Mouse (Mus musculus) heart, embryonic 14.5 days (tissue): ENCODE measurements at regions not wholly inside any gene's neighbourhood (a gene's known extent, or its start where the extent isn't known, plus 50 kb on each side); places are given as distances from the start of the nearest gene placed in this dataset.

Experiments used
- ATAC-seq: fragments of 200-750 bp; cut with Nextera tagmentation; 2 replicates; pipeline ENCODE4 v1.8.0; 2017; ENCODE audit warnings: low read depth, moderate TSS enrichment; ENCODE audit not compliant: insufficient number of reproducible peaks, insufficient read depth, low FRiP score
- H3K27ac ChIP-seq, 2 experiments: fragments of 200-500 bp in 1 of 2; fragments of 300-500 bp in 1 of 2; sonication (generic) in 1 of 2; replicated peaks in 1 of 2; 2 replicates each; pipeline ENCODE4 v1.5.1; 2012 to 2014; ENCODE audit warnings: low read depth in 2 of 2, low read length in 2 of 2, control low read depth in 1 of 2, mild to moderate bottlenecking in 1 of 2, mixed read lengths in 1 of 2; ENCODE audit not compliant: control insufficient read depth in 1 of 2, insufficient read depth in 1 of 2
- H3K27me3 ChIP-seq: fragments of 300-500 bp; sonication (generic); 2 replicates; pipeline ENCODE4 v1.6.1; 2014; ENCODE audit warnings: mild to moderate bottlenecking, low read length, control low read depth; ENCODE audit not compliant: control insufficient read depth, insufficient read depth
- H3K36me3 ChIP-seq: fragments of 300-500 bp; sonication (generic); 2 replicates; pipeline ENCODE4 v1.6.1; 2014; ENCODE audit warnings: mild to moderate bottlenecking, control low read depth, low read length, mixed read lengths; ENCODE audit not compliant: control insufficient read depth, insufficient read depth
- H3K4me1 ChIP-seq, 2 experiments: fragments of 200-500 bp in 1 of 2; fragments of 300-500 bp in 1 of 2; sonication (generic) in 1 of 2; 2 replicates each; pipeline ENCODE4 v1.6.1; 2012 to 2014; ENCODE audit warnings: low read length in 2 of 2, control low read depth in 1 of 2, mixed read lengths in 1 of 2; ENCODE audit not compliant: control insufficient read depth in 2 of 2, insufficient read depth in 2 of 2
- H3K4me2 ChIP-seq: fragments of 300-500 bp; sonication (generic); 2 replicates; pipeline ENCODE4 v1.6.1; 2014; ENCODE audit warnings: mild to moderate bottlenecking, low read length
- H3K4me3 ChIP-seq, 2 experiments: fragments of 200-500 bp in 1 of 2; fragments of 300-500 bp in 1 of 2; sonication (generic) in 1 of 2; 2 replicates each; pipeline ENCODE4 v1.5.1; 2012 to 2014; ENCODE audit warnings: low read length in 2 of 2, mild to moderate bottlenecking in 2 of 2, control low read depth in 1 of 2, low read depth in 1 of 2, moderate library complexity in 1 of 2; ENCODE audit not compliant: control insufficient read depth in 1 of 2, insufficient read depth in 1 of 2
- H3K9ac ChIP-seq: fragments of 300-500 bp; sonication (generic); 2 replicates; pipeline ENCODE4 v1.6.1; 2014; ENCODE audit warnings: mild to moderate bottlenecking, low read length
- H3K9me3 ChIP-seq: fragments of 300-500 bp; sonication (generic); 2 replicates; pipeline ENCODE4 v1.6.1; 2016; ENCODE audit warnings: low read length, control low read depth; ENCODE audit not compliant: control insufficient read depth
- WGBS: fragments of 180-500 bp; shearing (Covaris S2); extraction: QIAGEN DNeasy Blood & Tissue Kit; methylation state at CpG from one replicate; pipeline ENCODE4 v1.1.7; 2014; 5-methylcytosine and 5-hydroxymethylcytosine counted together

- H3K4me3 ChIP-seq = no peak overlapping the region
- H3K27ac ChIP-seq = no peak overlapping the region
- no peaks in the 10 kb centered on the region for H3K27me3 ChIP-seq
- H3K36me3 ChIP-seq = no peaks in the 10 kb centered on the region
- WGBS = 76% methylated on average over 12 of the region's 12 CpGs
- H3K4me2 ChIP-seq = no peak overlapping the region
- H3K9me3 ChIP-seq = no peaks in the 10 kb centered on the region
- no peak for ATAC-seq
- no peak overlapping the region for H3K9ac ChIP-seq
- no peaks in the 10 kb centered on the region for H3K4me1 ChIP-seq
These were observed 191.6 kb downstream of the Agtpbp1 start for GRCm38 (mm10) chr13:59393231-59393938.

GRCm38 (mm10) chr13:59392828-59393227, 192.2 kb downstream of the Agtpbp1 start:
- no peaks in the 10 kb centered on the region for H3K4me1 ChIP-seq
- no peak overlapping the region for H3K4me3 ChIP-seq
- H3K4me2 ChIP-seq = no peak overlapping the region
- H3K27ac ChIP-seq = no peak overlapping the region
- ATAC-seq = no peak
- no peaks in the 10 kb centered on the region for H3K36me3 ChIP-seq
- no peaks in the 10 kb centered on the region for H3K9me3 ChIP-seq
- 87% methylated on average over 4 of the region's 4 CpGs for WGBS
- H3K9ac ChIP-seq = no peak overlapping the region
- H3K27me3 ChIP-seq = no peaks in the 10 kb centered on the region

- H3K9me3 ChIP-seq = no peaks in the 10 kb centered on the region
- H3K4me3 ChIP-seq = no peak overlapping the region
- no peaks in the 10 kb centered on the region for H3K27me3 ChIP-seq
- H3K9ac ChIP-seq = no peak overlapping the region
- H3K4me1 ChIP-seq = no peaks in the 10 kb centered on the region
- no peak overlapping the region for H3K27ac ChIP-seq
- WGBS = 86% methylated on average over 14 of the region's 14 CpGs
- H3K36me3 ChIP-seq = no peaks in the 10 kb centered on the region
- no peak for ATAC-seq
- no peak overlapping the region for H3K4me2 ChIP-seq
These were observed 197.3 kb downstream of the Agtpbp1 start for GRCm38 (mm10) chr13:59387627-59388325.

- no peaks in the 10 kb centered on the region for H3K27me3 ChIP-seq
- H3K27ac ChIP-seq = no peak overlapping the region
- H3K4me3 ChIP-seq = no peak overlapping the region
- H3K36me3 ChIP-seq = no peaks in the 10 kb centered on the region
- no peak overlapping the region for H3K4me2 ChIP-seq
- no peaks in the 10 kb centered on the region for H3K4me1 ChIP-seq
- WGBS = 78% methylated on average over 7 of the region's 7 CpGs
- ATAC-seq = no peak
- no peak overlapping the region for H3K9ac ChIP-seq
- H3K9me3 ChIP-seq = no peaks in the 10 kb centered on the region
These were observed 198.0 kb downstream of the Agtpbp1 start for GRCm38 (mm10) chr13:59386935-59387540.

GRCm38 (mm10) chr13:59385824-59386223, 199.2 kb downstream of the Agtpbp1 start:
- H3K27ac ChIP-seq = no peak overlapping the region

GRCm38 (mm10) chr13:59370141-59370816, 214.7 kb downstream of the Agtpbp1 start:
- Histone ChIP-seq H3K36me3 (no peaks in the 10 kb centered on the region), H3K27me3 (no peaks in the 10 kb centered on the region), H3K27ac (no peak overlapping the region), H3K9me3 (no peaks in the 10 kb centered on the region), H3K4me3 (no peak overlapping the region), H3K4me2 (peak overlapping the region; percentile 38), H3K4me1 (peaks cover 14 to 17% of the 10 kb centered on the region in 2 experiments), H3K9ac (no peak overlapping the region)
- ATAC-seq = no peak
- 59% methylated on average over 12 of the region's 12 CpGs for WGBS

More at GRCm38 (mm10) chr13:59385824-59386223, 199.2 kb downstream of the Agtpbp1 start:
- WGBS = 62% methylated on average over 6 of the region's 6 CpGs
- Histone ChIP-seq H3K27me3 (no peaks in the 10 kb centered on the region), H3K36me3 (no peaks in the 10 kb centered on the region), H3K4me1 (no peaks in the 10 kb centered on the region), H3K9me3 (no peaks in the 10 kb centered on the region), H3K9ac (no peak overlapping the region), H3K4me3 (no peak overlapping the region), H3K4me2 (no peak overlapping the region)
- ATAC-seq = no peak

GRCm38 (mm10) chr13:59368550-59369449, 216.2 kb downstream of the Agtpbp1 start:
- no peak overlapping the region for H3K9ac ChIP-seq
- H3K27ac ChIP-seq = no peak overlapping the region
- no peaks in the 10 kb centered on the region for H3K9me3 ChIP-seq
- H3K36me3 ChIP-seq = no peaks in the 10 kb centered on the region
- ATAC-seq = no peak
- H3K4me3 ChIP-seq = no peak overlapping the region
- H3K4me2 ChIP-seq = no peak overlapping the region
- H3K4me1 ChIP-seq = peaks cover 14 to 17% of the 10 kb centered on the region in 2 experiments
- no peaks in the 10 kb centered on the region for H3K27me3 ChIP-seq
- 67% methylated on average over 13 of the region's 13 CpGs for WGBS
